Mouse (Mus musculus): ENCODE measurements around the gene Bahcc1. TPM values are rescaled to one million over a fixed set of nuclear protein-coding genes. Genes with fewer than 3 reads are reported as not detected.

The Bahcc1 gene
- total RNA-seq, 2 experiments from 2014 or later, result 8.5 to 11.2 TPM

DNA sequence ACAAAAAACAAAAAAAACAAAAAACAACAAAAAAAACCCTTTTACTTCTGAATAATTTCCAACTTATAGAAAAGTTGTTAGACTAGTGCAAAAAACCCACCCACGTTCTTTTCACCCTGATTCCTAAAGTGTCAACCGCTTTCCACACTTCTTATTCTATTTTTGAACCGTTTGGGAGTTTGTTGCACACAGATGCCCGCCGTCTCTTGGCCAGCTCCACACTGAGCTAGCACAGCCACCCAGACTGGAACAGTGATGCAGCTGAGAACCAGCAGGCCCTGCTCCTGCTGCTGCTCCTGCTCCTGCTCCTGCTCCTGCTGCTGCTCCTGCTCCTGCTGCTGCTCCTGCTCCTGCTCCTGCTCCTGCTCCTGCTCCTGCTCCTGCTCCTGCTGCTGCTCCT is 28.5 kb upstream of the Bahcc1 start:
- DNase-seq, result no peak
- intact Hi-C loops (cut with DNase I), result no loop called here

DNA sequence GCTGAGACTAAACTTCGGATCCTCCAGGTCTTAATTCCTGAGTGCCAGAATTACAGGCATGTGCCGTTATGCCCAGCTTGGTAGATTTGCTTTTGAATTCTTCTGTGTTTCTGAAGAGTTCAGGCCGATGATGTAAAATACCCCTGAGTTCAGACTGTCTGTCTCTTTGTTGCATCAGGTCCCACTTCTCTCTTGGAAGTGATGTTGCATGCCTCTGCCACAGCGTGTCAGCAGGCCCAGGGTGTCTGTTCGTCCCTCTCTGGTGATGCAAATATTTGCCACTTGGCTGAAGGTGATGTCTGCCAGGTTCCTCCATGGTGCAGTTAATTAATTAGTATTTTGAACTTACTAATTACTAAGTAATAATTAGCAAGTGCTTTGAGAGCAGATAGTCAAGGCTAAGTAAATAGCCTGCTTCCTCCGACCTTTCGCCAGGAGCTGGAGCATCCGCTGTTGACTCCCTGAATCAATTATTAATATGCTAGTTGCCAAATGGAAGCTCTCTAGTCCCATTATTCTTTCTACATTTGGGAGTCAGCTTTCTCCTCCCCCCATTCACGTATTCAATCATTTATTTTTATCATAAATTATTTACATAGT is 26.6 kb upstream of the Bahcc1 start:
- no peak for DNase-seq
- intact Hi-C loops (cut with DNase I), result loop anchor here (2.0 kb wide), 1 partner anchor 95 kb away; no protein-coding TSS in a partner anchor

GRCm38 (mm10) chr11:120206669-120207090 is 26.1 kb upstream of the Bahcc1 start:
- peak in 1 of 2 experiments; percentile 39 for DNase-seq
- intact Hi-C loops (cut with DNase I), result loop anchor here (2.0 kb wide), 1 partner anchor 96 kb away; no protein-coding TSS in a partner anchor

DNA sequence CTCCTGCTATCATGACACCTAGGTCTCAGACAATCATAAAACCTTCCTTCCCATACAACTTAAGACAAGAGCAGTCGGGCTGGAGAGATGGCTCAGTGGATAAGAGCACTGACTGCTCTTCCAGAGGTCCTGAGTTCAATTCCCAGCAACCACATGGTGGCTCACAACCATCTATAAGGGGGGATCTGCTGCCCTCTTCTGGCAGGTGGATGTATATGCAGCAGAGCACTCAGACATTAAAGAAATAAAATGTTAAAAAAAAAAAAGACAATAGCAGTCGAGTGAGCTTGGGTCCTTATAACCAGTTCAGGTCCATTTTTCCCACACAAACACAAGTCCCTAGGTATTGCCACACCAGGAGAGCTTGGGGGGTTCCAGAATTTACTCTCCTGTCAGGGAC is 23.9 kb upstream of the Bahcc1 start:
- no peak for DNase-seq
- intact Hi-C loops (cut with DNase I), result no loop called here

GRCm38 (mm10) chr11:120209462-120209861 is 23.3 kb upstream of the Bahcc1 start:
- DNase-seq, result no peak
- intact Hi-C loops (cut with DNase I), result no loop called here

DNA sequence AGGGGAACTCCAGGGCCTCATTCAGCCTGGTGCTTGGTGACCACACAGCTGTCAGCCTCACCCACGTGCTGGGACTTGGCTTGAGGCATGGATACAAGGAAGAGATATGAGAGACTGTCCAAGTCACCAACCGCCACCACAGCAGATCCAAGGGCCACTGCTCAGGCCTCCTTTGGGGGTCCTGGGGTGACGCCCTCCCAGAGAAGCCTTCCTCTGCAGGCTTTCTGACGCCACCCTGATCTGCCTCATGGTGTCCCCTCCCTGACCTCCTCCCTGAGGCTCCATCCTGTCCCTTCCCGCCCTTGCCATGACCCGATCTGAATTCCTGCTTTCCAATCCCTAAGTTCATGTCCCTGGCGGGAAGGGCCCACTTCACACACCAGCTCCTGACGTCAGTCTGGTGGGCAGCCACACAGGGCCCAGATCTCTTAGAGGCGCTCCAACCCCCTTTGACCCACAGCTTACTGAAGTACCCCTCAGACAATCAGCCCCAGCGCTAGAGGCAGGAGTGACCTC is 17.0 kb upstream of the Bahcc1 start:
- DNase-seq, result no peak
- intact Hi-C loops (cut with DNase I), result no loop called here

GRCm38 (mm10) chr11:120216540-120217324 is 16.0 kb upstream of the Bahcc1 start:
- DNase-seq, result no peak
- intact Hi-C loops (cut with DNase I), result no loop called here

DNA sequence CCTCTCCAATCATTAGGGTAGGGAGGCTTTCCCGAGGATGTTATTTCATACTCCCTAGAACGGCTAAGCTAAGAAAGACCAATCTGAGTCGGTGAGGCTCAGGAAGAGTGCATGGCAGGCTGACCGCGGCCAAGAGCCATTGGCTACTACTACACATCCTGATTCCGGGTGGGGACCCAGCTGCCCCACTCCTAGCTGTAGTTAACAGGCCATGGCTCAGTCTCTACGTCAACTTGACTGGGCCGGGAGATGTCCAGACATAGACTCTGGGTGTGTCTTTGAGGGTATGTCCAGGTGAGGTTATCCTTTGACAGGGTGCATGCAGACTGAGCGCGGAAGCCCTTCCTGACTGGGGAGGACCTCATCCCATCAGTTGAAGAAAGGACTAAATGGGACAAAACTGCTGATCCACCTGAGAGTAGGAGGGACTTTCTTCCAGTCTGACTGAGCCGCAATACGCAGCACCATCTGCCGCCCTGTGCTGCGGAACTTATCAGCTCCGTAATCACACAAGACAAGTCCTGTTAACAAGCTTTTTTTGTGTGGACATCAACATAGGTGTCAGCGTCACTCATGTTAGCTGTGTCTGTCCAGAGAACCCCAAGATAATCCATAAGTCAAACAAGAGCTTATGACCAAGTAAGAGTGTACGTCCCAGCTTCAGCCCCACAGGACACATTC is 14.4 kb upstream of the Bahcc1 start:
- no peak for DNase-seq
- intact Hi-C loops (cut with DNase I), result no loop called here

DNA sequence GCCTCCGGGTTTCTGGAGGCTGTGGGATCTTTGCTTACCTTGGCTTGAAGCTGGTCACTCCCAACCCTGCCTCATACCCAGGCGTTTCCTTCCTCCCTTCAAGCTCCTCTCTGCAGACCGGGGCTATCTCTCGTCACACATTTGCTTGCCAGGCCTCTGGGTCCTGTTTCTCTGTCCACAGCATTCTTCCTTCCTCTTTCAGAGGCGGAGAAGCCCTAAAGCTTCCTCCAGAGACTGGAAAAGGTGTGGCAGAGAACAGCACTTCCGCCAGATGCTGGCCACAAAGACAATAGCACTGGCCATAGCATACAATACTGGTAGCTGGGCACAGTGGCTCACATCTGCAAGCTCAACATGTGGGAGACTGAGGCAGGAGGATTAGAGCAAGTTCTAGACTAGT is 13.8 kb upstream of the Bahcc1 start:
- intact Hi-C loops (cut with DNase I), result no loop called here
- peak; percentile 38 to 43 for DNase-seq

DNA sequence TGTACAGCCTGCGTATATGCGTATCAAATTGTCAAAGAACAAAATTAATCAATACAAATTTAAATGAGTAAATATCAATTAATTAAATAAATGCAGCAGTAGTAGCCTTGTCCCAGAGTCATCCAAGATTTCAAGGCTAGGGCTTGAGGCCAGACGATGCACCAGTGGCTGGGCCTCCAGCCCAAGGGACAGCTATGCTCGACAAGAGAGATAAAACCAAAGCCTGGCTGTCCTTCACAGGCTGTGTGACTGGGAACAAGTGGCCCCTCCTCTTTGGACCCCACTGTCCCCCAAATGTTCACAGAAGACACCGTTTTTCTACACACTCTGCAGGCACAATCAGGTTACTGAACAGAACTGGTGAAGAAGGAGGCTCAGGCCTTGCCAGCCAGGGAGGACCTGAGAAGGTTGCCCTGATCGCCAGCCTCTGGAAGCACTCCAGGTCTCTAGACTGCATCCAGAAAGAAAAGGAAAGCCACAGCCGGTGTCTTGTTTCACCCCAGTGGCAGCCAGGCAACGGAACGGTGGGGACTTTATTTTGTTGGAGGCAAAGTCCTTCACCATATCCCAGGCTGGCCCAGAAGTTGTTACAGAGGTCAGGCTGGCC is 12.7 kb upstream of the Bahcc1 start:
- intact Hi-C loops (cut with DNase I), result no loop called here
- DNase-seq, result peak; percentile 41 to 46

DNA sequence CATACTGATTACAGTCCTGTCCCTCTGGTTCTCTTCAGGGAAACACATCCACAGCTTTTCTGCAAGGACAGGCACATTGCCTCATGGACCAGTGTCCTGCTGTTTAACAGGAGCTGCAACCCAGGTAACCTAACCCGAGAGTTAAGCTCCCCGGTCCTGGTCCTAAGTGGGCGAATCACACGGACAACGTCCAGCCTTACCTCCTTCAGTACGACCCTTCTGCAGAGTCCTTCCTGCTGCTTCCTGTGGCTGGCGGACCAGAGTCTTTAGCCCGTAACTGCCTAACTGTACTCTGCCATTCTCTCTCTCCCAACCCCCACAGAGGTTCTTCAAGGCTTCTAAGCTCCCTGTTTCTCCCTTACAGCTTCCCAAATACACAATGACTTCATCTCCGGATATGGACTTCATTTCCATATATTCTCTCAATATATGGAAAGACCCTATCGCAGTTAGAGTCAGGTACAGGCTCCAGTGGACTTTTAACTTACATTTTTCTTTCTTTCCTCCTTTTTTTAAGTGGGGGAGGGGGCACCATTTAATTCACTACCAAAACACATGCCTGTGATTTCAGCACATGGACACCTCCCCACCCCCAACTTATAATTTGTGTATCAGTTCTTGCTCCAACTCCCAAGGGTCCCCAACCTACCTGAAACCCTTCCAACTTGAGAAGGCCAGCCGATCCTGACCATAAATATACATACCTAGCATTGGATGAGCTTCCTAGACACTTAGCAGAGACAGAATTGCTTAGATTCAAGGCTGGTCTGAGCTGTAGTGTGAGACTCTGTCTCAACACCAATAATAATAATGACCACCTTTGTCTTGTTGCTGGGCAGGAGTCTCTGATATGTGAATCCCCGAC is 11.6 kb upstream of the Bahcc1 start:
- intact Hi-C loops (cut with DNase I), result no loop called here
- no peak for DNase-seq

DNA sequence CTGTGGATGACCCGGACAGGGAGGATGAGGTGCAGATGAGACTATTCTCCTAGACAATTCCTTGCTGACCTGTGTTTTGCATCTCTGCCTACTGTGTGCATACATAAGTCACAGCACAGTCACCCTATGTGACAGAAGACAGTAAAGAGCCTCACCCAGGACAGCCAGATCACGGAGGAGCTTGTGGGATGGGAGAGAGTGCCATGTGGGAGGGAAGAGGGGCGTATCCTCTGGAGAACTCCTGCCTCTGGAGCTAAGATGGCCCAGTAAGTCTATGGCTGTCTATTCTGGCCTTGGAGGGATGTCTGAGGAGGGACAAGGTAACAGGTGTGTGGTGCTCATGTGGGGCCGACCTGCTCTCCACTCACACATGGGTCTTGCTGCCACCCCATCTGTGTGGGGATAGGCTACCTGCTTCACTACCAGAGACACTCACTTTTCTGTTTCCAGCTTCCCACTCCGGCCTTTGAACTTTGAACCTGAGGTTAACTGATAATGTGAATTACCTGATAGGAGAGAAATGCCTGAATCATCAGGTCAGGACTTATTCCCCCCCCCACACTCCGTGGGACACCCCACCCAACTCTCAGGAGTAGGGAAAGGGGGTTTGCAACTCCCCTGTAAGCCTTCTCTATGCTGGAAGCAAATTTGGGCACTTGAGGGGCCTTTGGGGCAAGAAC is 10.2 kb upstream of the Bahcc1 start:
- DNase-seq, result no peak

DNA sequence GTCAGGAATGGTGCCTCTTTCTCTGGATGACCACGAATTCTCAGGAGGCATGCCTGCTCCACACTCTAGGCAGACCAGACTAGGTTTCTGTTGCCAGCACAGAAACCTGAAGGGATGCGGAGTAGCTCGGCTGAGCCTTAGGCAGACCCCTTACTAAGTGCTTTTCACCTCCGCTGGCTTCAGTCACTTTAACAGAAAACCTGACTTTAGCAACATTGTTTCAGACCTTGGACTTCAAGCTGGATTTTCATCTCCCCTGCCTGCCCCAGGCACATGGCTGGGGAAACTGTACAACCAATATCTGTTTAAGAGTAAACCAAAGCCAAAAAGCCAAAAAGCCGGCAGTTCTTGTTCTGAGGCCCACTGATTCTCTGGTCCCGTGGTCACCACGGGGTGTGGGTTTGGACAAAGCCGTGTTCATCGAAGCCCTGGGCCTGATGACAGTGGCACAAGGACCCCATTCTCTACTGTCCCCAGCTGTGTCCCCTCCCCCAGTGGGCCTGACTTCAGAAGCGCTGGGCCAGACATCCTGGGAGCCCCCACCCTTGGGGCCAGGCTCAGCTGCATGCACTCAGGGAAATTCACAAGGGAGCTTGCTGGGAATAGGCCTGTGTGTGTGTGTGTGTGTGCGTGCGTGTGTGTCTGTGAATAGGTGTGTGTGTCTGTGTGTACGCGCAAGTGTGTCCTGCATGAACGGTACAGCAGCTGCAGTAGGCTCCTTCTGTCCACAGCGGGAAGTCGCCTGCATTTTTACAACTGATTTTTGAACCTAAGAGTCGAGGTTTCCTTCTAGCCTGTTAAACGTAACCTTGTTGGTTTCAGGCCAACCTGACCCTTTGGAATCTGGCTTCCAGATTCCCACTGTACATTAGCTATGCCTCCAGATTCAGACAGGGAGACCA is 8.9 kb upstream of the Bahcc1 start:
- intact Hi-C loops (cut with DNase I), result no loop called here
- no peak for DNase-seq

More for the DNA sequence above, 10.2 kb upstream of the Bahcc1 start:
- intact Hi-C loops (cut with DNase I), result no loop called here

DNA sequence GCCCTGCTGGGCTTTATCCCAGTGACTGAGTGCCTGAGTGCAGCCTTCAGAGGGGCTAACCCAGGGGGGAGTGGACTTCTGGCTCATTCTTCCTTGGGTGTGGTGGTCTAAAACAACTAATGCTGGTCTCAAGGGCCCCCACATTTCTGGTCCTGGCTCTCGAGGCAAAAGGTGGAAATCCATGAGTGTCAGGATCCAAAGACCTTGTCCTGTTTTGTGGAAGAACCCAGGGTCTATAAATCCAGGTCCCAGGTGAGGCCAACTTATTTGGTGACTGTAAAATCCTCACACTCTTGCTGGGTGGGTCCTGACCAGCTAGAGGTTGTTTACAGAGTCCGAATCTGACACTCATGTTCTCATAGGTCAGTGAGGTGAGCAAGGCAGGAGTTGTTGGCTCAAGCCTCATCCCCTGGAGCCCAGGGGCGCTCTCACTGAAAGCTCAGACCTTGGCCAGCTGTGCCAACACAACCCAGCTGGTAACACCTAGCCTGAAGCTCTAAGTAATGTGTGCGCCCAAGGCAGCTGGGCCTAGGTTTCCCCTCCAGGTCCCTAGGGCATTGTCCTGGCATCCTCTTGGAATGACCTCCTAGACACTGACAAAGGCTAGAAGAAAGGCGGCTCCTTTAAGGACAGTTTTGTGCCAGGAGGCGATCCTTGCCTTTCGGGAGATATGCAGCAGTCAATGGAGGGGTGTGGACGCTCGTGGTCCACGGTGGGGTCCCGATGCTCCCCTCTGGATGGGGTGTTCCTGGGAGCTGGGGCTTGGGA is 8.1 kb upstream of the Bahcc1 start:
- intact Hi-C loops (cut with DNase I), result no loop called here
- no peak for DNase-seq

DNA sequence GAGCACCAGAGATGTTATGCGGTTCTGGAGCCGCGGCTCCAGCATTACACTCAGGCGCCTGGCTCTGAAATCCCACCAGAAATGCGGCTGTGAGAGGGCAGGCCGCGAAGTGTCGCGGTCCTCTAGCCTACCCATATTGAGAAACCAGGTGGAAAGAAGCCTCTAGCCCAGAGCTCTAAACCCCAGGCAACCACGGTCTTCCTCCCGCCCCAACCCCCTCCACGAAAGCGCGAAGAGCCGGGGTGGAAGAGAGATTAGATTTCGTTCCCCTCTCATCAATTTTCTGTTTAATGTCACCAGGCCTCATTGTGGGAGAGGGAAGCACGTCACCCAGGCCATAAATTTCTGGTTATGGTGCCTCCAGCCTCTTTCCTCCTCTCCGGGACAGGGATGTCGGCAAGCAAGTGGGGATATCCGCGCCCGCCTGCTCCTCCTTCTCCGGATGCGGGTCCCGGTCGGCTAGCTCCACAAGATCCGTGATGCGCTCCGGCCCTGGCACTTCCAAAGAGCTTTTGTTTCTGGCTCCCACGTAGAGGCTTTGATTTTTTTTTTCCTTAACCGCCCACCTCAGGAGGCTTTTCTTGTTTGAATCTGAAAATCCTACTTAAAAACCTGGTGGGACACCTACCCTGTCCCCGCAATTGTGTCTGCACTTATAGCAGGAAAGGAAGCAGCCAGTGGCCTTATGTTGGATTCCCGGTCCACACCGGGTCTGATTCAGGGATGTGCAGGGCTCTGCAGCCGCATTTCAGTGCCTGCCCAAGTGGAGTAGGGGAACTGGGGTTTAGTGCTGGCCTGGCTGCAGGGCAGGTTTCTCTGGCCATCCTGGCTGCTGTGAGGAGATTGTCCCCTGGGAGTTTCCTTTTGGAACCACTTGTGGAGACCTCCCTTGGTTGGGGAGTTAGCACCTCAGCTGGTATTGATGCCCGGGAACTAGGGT is 7.2 kb upstream of the Bahcc1 start:
- intact Hi-C loops (cut with DNase I), result no loop called here
- DNase-seq, result peak in 1 of 2 experiments; percentile 56

DNA sequence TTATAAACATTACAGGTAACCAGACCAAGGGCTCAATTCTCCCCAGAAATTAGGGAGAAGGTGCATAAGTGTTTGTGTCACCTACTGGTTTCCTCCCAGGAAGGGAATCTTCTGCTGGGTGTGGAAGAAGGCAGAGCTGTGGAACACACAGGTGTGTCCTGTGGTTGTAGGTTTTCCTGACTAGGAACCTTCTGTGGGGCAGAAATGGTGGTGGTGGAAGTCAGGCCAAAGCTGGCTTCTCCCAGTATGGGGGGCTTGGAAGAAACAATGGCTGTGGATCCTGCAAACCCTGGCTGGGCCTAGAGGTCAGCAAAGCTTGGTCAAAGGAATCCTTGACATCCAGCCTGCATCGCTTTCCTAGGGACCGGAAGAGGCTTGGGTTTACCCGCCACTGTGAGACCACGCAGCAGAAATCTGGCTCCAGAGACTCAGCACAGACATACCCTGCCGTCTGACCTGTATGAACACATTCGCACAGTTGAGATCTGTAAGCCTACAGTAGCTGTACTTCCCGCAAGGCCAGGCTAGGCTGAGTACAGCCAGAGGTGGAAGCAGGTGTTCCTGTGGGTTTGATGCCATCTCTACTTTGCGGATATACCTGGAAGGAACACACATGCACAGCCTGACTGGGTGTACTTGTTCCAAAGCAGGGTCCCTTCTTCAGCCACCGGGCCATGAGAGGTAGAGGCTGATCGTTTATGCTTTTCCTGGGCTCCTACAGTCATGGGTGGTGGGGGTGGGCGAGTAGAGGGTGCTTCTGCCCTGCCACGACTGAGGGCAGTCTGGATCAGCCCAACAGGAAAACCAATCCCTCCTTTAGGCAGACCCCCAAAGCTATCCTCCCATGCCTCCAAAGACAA is 6.1 kb upstream of the Bahcc1 start:
- intact Hi-C loops (cut with DNase I), result no loop called here
- no peak for DNase-seq
